Mouse (Mus musculus): ENCODE results near the gene Pik3cd.
A peak's percentile ranks its signal among the peaks of the same experiment; 100 is the strongest.

Pik3cd gene

DNA sequence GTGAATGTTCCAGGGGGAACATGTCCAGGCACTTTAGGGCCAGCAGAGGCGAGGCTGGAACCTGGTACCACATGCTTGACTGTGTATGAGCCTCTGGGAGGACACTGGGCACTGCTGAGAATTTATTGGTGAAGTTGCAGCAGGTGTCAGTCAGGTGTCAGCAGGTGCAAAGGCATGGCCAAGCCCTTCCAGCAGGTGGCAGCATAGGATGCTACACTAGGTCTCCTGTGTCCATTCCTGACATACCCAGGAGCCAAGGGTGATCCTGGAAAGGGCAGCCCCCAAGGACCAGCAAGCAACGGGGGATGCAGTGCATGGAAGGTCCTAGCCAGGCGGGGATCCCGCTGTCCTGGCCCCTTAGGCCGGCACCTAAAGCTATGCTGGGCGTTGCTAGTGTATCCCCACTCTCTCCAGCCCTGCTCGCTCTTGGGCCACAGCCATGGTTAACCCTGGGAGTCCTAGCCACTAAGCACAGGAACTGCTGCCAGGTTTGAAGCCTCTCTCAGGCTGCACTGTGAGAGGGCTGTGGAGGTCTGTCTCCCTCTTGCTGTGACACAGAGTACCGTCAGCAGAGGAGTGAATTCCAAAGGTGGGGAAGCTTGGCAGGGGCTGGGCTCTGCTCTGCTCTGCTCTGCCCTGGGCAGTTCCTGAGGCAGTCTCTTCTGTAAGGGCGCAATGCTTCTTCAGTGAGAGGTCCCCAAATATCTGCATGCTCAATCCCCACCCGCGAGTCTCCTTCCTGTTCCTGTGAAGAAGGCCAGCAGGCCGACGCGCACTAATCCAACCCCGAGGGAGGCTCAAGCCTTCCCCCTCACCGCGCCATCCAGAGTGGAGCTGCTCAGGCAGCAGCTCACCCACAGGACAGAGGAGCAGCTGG lies 21.7 kb upstream of the Pik3cd start:
- DNase-seq: peak; percentile 91

DNA sequence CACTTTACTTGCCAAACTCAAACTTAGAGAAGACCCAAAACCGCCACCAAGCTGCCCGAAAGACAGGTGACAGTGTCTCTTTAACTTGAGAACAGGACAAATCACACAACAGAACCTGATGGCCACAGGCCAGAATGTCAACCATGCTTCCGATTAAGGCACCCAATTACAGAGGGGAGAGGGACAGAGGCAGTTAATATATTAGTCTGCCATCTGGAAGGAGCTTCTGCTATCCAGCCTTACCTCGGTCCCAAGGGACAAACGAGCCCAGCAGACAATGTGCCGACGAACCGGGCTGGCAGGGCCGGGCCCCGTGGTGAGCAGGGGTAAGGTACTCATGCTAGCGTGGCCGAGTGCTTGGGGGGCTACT lies 20.6 kb upstream of the Pik3cd start:
- DNase-seq: peak; percentile 64

DNA sequence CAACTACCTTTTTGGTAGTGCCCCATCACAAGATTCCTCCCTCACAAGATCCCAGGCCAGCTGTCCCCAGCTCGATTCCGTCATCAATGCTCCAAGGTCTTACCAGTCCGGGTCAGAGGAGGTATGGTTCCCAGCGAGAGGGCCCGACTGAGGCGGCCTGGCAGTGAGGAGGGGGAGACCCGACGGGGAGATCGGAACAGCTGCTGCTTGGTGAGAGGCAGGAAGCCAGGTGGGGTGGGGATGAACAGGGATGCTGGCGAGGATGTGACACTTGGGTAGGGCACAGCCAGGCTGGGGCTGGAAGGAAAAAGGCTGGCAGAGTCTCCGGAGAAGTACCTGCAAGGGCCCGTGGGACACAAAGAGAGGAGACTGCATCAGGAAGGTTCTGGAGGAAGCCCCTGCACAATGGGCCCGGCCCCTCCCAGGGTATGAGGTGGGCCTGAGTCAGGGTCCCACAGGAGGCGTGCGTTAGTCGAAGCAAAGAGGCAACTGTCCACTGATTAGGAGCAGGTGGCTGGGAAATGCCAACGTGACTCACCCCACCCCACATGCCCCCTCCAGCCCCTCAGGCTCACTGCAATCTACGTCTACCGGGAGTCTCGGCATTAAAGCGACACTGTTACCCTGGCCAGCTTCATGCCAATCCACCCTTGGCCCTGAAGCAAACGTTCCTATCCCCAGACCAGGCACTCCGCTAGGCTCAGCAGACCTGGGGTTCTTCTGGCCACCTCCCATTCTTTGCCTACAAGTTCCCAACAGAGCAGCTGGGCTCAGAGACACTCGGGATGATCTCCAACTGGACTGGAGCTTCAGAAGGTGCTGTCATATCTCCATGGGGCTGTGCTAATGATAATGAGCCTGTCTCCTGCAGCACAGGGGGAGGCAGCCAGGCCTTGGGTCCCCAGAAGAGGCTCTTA lies 20.0 kb upstream of the Pik3cd start:
- peak; percentile 73 for DNase-seq

DNA sequence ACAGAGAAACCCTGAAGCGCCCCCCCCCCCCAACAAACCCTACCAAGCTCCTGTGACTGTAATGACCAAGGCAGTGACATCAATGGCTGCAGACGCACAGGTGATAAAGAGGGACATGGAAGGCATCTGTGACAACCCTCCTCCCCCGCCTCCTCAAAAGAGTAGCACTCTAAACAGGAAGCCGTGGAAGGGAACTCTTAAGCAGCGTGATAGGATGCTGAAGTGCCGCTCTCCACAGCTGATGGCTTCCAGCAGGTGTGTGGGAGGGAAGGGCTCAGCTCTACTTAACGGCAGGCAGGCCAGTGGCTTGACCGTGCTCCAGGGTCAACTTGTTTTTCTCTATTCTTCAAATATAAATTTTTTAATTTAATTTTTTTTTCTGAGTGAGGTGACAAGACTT lies 18.8 kb upstream of the Pik3cd start:
- no peak for DNase-seq

DNA sequence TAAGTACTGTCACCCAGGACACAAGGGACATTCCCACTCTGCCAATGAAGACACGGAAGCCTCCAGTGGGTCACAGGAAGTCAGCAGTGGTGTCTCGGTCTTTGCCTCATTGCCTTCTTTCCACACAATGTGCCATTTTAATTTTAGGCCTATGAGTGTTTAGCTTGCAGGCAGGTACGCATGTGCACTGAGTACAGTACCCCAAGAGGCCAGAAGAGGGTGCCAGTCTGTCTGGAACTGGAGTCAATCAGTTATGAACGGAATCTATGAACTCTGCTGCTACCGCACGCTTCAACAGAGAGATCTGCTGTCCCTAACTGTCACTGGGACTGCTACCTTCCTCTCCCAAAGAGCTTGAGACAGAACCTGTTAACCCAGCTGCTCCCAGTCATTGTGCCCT lies 17.3 kb upstream of the Pik3cd start:
- DNase-seq: peak; percentile 62

DNA sequence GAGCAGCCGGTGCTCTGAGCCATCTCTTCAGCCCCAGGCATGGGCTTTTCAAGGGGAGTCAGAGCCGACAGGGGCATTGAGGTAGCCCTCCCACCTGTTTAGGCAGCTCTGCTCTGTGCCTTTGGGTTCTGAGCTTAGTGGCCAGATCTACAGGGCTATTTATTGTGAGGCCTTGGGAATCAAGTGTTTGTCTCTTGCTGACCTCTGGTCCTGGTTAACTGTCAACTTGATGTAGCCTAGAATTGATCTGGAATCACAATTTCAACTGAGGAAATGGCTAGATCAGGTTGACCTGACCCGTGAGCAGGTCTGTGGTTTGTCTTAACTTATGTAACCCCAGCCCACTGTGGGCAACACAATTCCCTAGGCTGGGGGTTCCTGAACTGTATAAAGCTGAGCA lies 12.2 kb upstream of the Pik3cd start:
- no peak for DNase-seq

DNA sequence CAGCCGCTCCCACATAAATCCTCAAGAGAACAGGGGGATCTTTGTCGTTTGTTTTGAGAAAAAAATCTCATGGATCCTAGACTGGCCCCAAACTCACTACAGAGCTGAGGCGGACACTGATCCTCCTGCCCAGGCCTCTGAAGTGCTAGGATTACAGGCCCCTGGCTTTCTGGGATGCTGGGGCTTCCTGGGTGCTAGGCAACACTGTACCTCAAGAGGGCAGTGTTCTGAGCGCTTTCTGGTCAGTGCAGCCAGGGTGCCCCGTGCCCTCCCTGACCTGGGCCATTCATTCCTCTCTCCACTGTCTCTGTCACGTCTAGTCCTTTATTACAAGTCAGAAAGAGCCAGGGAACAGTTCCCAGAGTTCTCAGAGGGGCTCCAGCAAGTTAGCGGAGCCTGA lies 9.6 kb upstream of the Pik3cd start:
- peak; percentile 48 for DNase-seq

DNA sequence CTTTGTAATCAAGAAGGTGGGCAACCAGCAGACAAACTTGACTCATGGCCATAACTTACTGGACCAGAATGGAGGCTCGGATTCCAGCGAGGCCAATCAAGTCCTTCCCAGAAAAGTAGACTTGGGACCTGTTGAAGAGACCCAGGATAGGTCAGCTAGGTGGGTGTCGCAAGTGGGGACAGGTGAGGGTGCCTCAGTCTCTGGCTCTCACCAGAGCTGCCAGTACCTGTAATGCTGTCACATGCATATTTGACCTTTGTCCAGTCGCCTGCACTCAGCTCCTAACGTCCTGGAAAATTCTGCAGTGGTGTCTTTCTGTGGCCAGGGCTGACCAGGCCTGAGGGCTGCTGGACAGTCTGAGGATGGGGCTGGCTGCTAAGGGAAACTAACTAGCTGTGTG lies 9.1 kb upstream of the Pik3cd start:
- DNase-seq: no peak

DNA sequence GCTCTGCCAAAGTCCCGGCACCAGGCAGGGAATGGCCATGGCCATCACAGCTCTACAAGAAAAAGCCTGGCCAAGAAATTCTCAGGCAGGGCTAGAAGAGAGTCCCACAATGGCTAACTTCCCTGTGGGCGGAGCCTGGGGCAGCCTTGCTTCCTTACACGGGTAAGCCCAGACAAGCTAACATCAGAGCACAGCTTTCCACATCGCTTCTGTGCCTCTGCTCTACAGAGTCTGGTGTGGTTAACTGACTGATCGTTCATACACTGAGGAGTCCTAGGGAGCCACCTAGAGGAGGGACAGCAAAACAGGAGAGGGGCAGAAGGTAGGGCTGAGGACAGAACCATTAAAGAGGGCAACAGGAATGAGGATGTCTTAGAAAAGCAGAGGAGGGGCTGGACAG lies 8.1 kb upstream of the Pik3cd start:
- DNase-seq: peak; percentile 39

DNA sequence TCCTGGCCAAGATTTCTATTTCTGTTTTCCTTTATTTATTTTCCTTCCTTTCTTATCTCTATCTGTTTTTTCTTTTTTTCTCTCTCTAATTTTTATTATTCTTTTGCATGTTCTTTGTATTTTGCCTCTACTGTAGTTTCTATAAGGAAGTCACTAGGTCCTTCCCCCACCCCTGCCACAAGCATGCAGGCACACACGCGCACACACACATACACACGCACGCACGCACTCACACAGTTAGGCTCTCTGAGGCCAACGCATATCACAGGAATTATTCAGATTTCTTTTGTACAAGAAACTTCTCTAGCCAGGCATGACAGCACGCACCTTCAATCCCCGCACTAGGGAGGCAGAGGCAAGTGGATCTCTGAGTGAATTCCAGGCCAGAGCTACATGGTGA lies 3.6 kb upstream of the Pik3cd start:
- no peak for DNase-seq

DNA sequence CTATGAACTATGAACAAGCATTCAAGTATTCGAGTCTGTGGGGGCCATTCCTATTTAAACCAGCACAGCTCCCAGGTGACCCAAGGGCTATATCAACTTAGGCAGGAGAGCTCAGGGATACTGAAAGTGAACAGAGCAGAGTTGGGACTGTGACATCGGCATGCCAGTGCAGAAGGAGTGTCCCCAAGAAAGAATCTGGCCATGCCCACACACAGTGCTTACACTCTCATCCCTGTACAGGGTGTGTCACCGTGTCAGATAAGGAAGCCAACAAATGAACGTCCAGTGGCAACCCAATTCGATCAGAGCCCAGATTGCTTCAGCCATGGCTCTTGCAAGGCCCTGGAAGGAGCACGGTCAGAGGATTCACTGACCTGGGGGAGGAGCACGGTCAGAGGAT lies 2.9 kb upstream of the Pik3cd start:
- no peak for DNase-seq

DNA sequence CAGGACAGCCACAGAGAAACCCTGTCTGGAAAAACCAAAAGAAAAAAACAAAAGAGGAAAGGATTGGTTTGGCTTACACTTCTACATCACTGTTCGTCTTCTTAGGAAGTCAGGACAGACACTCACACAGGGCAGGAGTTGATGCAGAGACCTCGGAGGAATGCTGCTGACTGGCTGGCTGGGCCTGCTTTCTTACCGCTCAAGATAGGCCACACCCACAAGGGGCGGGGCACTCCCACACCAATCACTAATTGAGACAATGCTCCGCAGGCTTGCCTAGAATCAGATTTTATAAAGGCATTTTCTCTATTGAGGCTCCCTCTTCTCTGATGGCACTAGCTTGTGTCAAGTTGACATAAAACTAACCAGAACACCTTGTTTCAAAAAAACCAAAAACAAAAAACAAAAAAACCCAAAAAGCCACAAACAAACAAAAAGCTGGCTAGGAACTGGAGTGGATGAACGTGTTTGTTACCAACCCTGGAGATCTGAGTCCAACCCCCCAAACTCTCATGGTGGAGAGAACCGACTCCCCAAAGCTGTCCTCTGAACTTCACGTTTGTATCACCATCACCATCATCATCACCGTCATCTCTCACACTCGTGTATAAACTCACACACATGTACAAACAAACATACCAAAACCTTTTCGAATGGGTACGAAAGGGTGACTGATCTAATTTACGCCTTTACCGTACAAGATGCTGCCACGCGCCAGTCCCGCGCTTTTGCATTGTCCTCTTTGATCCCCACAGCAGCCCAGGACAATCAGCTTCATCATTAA lies 753 bp downstream of the Pik3cd start:
- DNase-seq: no peak

DNA sequence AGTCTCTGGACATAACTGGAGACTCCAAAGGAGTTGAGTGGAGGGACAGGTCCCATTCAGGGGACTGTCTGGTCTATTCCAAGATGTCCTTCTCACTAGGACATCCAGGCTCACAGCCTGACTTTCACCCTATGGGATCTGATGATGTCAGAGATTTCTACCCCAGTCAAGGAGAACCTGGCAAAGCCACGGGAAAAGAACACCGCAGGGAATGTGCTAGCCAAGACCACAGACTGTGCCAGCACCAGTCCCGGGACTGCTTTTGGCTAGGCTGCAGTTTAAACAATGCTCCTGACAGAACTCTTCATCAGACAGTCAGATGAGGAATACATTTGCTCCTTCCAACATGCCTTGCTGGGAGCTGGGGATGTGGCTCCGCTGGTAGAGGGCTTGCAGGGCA lies 2.4 kb downstream of the Pik3cd start:
- no peak for DNase-seq

DNA sequence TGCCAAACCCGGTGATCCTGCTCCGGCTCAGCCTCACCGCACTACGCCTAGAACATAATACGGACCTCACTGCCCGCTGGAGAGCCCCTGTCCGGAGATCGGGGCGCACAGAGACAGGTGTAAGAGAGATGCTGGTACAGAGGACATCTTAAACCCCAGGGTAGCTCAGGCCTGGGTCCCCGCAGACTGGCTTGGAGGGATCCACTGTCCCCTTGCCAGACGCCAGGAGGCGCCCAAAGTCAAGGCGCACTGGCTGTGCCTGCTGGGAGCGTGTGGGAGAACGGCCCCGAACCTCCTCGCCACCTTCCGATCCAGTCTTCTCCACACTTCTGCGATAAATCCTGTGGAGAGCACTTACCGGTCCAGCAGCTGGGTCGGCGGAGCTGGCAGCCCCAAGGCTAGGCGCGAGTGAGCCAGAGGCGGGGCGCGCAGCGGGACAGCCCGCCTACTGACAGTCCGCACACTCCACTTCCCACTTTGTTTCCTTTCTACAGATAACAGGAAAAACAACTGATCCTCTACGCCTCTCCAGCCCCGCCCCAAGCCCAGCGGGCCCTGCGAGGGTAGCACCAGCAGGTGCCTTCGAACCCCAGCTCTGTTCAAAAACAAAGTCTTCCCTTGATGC lies 4.1 kb downstream of the Pik3cd start:
- DNase-seq: peak; percentile 48

DNA sequence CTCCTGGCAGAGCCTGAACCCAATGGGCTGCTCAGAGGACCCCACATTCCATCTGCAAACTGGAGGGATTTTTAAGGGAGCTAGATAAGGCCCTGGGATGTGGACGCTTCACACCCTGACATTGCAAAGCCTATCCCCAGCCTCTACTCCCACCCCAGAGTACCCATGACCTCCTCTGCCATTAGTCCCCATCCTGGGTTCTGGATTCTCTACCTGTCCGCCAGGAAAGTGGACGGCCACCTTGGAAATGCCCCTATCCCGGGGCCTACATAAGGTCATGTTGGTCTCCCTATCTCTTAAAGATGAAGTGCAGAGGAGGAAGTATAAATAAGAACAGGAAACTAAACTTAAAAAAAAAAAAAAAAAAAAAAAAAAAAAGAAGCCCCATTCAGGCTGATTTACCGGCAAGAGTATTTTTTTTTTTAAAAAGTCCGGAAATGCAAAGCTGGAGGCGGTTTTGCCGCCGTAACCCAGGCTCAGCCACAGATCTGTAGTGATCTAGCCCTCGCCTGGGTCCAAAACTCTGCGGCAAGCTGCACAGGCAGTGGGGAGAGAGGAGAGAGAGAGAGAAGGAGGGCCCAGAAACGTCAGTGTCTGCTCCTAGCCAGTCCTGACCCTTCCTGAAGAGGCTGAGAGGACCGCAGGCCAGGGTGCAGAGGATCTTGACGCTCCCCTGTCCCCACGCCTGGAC lies 4.7 kb downstream of the Pik3cd start:
- no peak for DNase-seq

DNA sequence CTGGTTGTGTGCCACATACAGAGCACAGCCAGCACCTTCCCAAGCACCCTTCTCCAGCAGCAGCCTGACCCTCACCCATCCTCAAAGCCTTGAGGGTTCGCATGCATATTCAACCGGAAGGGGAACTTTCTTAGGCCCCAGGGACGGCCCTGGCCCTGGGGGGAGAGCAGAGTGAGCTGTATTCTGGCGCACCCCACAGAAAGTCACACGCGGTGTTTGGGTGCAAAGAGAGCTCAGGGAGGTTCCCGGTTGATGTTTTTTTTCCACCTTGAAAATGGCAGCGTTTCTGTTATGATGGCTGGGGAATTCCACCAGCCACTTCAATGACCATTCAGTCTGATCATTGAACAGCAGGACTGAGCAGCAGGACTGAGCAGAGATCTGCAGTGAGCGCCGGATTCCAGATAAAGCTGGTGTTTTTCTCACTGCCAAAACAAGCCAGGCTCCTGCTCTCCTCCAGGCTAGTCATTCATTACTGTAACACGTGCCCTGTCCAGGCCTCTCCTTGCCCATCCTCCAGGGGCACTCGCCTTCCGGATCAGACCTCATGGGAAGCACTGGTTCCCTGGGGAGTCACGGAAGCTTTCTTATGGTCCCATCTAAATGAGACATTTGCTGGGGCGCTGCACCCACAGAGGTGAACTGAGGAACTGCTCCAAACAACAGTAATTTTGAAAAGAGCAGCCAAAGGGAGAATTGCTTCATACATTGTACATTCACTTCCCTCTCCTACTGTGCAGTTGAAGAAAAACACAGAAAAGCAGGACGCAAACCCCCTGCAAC lies 6.0 kb downstream of the Pik3cd start:
- no peak for DNase-seq

DNA sequence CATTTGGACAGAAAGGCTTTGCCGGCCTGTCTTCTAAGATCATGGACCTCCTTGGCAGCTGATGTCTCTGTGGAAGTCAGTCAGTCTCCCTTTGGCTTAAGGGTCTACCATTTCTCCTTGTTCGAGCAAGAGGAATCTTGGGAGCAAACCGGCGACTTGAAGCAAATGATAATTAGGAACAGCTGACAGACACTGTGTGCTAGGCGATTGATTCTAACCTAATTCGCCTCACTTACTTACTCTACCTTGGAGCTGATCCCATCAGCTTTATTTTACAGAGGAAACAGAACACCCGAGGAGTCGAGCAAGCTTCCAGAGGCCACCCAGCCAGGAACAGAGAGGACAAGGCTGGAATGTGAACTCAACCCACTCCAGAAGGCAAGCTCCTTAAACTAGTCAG lies 11.0 kb downstream of the Pik3cd start:
- no peak for DNase-seq

DNA sequence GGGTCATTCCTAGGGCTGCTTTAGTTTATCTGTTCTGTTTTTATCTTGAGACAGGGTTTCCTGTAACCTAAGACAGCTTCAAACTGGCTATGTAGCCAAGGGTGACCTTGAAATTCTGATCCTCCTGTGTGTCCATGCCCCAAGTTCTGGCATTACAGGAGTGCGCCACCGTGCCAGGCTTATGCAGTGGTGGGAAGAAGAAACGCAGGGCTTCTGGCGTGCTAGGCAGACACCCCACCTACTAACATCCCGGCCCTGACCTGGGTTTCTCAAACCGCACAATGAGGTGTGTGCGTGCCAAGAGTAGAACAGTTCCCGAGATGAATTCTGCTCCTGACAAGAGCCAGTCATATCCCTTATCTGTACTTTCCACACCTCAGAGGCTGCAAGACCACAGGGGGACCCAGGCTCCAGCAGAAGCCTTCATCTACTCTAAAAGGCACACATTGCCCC lies 11.5 kb downstream of the Pik3cd start:
- no peak for DNase-seq

DNA sequence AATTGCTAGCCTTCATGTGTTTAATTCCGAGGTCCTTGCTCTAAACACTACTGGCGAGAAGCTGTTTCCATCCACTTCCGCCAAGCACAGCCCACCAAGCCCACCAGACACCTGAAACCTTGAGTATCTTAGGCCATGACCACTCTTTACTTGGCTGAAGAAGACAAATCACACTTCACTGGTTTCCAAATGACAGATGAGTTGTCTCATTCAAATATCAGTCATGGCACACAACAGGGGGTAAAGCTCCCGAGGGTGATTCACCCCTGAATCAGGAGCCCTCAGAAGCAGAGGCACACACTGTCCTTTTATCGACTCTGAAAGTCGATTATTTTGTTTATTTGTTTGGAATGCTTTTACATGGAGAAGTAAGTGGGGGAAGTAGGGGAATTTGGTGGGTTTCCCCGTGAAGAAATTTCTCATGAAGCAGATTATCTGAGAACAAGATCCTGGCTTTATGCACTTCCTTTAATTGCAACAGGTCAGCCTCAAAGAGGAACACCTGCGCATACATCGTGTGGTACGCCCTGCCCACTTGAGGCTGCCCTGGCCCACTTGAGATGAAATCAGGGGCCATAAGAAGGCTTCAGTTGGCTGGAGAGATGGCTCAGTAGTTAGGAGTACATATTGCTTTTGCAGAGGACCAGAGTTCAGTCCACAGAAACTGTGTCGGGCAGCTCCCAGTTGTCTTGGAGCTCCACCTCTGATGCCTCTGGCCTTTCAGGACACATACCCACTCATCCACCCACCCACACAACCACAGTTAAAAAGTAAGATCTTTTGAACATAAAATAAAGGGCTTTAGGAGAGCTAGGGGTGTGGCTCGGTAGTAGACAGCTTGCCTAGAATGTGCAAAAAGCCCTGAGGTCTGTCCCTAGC lies 12.3 kb downstream of the Pik3cd start:
- DNase-seq: no peak

DNA sequence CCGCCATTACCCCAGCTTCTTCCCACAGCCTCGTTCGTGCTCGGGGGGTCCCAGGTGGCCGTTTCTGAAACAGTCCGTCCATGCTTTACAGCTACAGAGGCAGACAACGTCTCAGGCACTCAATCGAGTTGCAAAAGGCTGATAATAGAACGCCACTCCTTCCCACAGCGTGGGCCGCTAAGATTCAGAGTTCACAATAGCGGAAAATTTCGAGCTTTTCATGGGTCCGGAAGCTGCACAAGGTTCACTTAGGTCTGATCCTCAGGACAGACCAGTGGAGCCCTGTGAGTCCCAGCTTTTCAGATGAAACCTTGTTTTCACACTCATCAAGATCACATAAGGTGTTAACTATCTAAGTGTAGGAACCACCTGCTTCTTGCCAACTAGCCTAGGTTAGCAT lies 13.5 kb downstream of the Pik3cd start:
- DNase-seq: no peak
